Mouse (Mus musculus): ENCODE measurements around the gene Cacnb1. TPM values are rescaled to one million over a fixed set of nuclear protein-coding genes. Genes with fewer than 3 reads are reported as not detected.

The Cacnb1 gene
- total and polyA plus RNA-seq, 3 experiments: 2.3 to 4.4 TPM; not detected in 1

DNA sequence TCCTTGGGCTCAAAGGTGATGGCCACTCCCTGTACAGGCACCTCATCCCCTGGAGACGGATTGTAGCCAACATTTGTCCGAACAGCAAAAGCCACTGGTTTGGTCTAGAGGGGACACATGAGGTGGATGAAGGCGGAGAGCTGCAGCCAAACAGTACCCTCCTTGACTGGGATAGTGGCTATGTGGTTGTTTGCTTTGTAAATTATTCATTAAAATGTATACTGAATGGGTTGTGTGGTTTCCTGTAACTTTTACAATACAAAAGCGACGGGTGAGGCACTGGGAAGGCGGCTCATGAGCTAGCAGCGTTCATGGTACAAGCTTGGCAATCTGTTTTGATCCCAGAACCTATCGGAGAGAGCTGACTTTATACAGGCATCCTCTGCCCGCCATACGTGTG is 10.0 kb downstream of the Cacnb1 start:
- Histone ChIP-seq H3K9ac (ENCODE audit: control insufficient read depth, low read depth, low read length, poor library complexity, severe bottlenecking) (no peak overlapping the region), H3K4me3 (ENCODE audit: control insufficient read depth in 1 of 2, insufficient read depth in 1 of 2, low read depth in 2 of 2, low read length in 2 of 2) (no peak overlapping the region), H3K27me3 (ENCODE audit: control insufficient read depth in 1 of 2, insufficient read depth in 2 of 2, low read length in 2 of 2) (no peaks in the 10 kb centered on the region), H3K79me2 (ENCODE audit: control insufficient read depth, insufficient read depth, low read length, poor library complexity) (no peaks in the 10 kb centered on the region), H3K27ac (ENCODE audit: control insufficient read depth, low read depth, low read length) (no peak overlapping the region), H3K9me3 (replicated peaks; ENCODE audit: insufficient read depth, low read length) (no peaks in the 10 kb centered on the region), H3K36me3 (ENCODE audit: control insufficient read depth in 1 of 2, insufficient read depth in 2 of 2, low read length in 2 of 2) (no peaks in the 10 kb centered on the region), H3K4me1 (ENCODE audit: control insufficient read depth in 1 of 2, insufficient read depth in 2 of 2, low read length in 2 of 2) (no peaks in the 10 kb centered on the region)
- no peak for DNase-seq (ENCODE audit: low read depth, low spot score)
- no peak for TF ChIP-seq CHD1 (IDR thresholded peaks at IDR 0.05; ENCODE audit: low read depth, low read length)
- TF ChIP-seq POLR2AphosphoS5 (IDR thresholded peaks at IDR 0.05; ENCODE audit: borderline replicate concordance, low read depth, low read length): no peak
- TF ChIP-seq NRF1 (IDR thresholded peaks at IDR 0.05; ENCODE audit: insufficient read depth, low read depth, low read length, poor library complexity, severe bottlenecking): no peak
- no peak for TF ChIP-seq RCOR1 (IDR thresholded peaks at IDR 0.05; ENCODE audit: low read depth, low read length)
- no peak for TF ChIP-seq TBP (IDR thresholded peaks at IDR 0.05; ENCODE audit: low read depth, low read length)
- TF ChIP-seq USF2 (IDR thresholded peaks at IDR 0.05; ENCODE audit: borderline replicate concordance in 1 of 2, insufficient read depth in 1 of 2, low read depth in 1 of 2, low read length in 2 of 2): no peak
- no peak for TF ChIP-seq MYB (IDR thresholded peaks at IDR 0.05; ENCODE audit: low read depth, low read length)
- TF ChIP-seq ZNF384 (IDR thresholded peaks at IDR 0.05; ENCODE audit: low read depth, low read length): no peak
- no peak for TF ChIP-seq MEF2A (IDR thresholded peaks at IDR 0.05; ENCODE audit: extremely low read depth, insufficient replicate concordance, low read depth, low read length, poor library complexity, severe bottlenecking)
- TF ChIP-seq CTCF (IDR thresholded peaks at IDR 0.05 in 2 of 3, conservative IDR thresholded peaks at IDR 0.05 in 1 of 3; ENCODE audit: control insufficient read depth in 1 of 3, insufficient read depth in 1 of 3, low read depth in 2 of 3, low read length in 3 of 3, poor library complexity in 1 of 3, severe bottlenecking in 1 of 3): no peak
- TF ChIP-seq GABPA (IDR thresholded peaks at IDR 0.05; ENCODE audit: low read depth, low read length): no peak
- TF ChIP-seq EP300 (IDR thresholded peaks at IDR 0.05; ENCODE audit: low read depth in 1 of 2, low read length in 2 of 2): no peak
- TF ChIP-seq GATA1 (IDR thresholded peaks at IDR 0.05; ENCODE audit: low read depth, low read length): no peak
- TF ChIP-seq JUND (IDR thresholded peaks at IDR 0.05; ENCODE audit: low read depth, low read length): no peak
- no peak for TF ChIP-seq KAT2A (conservative IDR thresholded peaks at IDR 0.05; ENCODE audit: low read depth, low read length)
- TF ChIP-seq POLR2AphosphoS2 (IDR thresholded peaks at IDR 0.05; ENCODE audit: low read length): no peak
- TF ChIP-seq POLR2A (IDR thresholded peaks at IDR 0.05; ENCODE audit: control insufficient read depth in 1 of 2, insufficient read depth in 1 of 2, low read depth in 1 of 2, low read length in 2 of 2, poor library complexity in 1 of 2): no peak
- TF ChIP-seq MAFK (IDR thresholded peaks at IDR 0.05; ENCODE audit: borderline replicate concordance, low read depth, low read length): no peak
- TF ChIP-seq MAX (IDR thresholded peaks at IDR 0.05; ENCODE audit: low read length): no peak

DNA sequence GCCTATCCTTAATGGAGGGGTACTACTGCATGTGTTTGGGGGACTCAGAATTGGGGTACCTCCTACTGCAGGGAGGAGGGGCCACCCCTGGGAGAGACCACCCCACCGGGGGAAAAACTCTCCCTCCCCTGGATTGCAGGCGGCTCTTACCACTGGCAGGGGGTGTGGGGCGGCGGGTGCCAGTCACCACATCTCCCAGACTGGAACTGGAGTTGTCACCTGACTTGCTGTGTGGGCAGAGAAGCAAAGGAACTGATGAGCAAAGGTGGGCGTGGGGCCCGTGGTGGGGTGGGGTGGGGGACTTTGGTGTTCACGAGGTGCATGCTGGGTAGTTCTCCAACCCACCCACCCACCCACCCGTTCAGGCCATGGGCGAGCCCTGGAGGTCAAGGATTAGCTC is 11.1 kb downstream of the Cacnb1 start:
- H3K79me2 ChIP-seq (ENCODE audit: control insufficient read depth, insufficient read depth, low read length, poor library complexity): no peaks in the 10 kb centered on the region
- TF ChIP-seq ZKSCAN1 (IDR thresholded peaks at IDR 0.05; ENCODE audit: low read depth, low read length) (no peak), UBTF (IDR thresholded peaks at IDR 0.05; ENCODE audit: borderline replicate concordance, insufficient read depth, low read depth, low read length) (no peak), CHD2 (IDR thresholded peaks at IDR 0.05; ENCODE audit: low read length) (no peak), MYC (IDR thresholded peaks at IDR 0.05; ENCODE audit: low read depth, low read length) (no peak)
- no peak overlapping the region for H3K4me3 ChIP-seq (ENCODE audit: control insufficient read depth in 1 of 2, insufficient read depth in 1 of 2, low read depth in 2 of 2, low read length in 2 of 2)
- no peak overlapping the region for H3K27ac ChIP-seq (ENCODE audit: control insufficient read depth, low read depth, low read length)
- H3K27me3 ChIP-seq (ENCODE audit: control insufficient read depth in 1 of 2, insufficient read depth in 2 of 2, low read length in 2 of 2): no peaks in the 10 kb centered on the region
- no peak overlapping the region for H3K9ac ChIP-seq (ENCODE audit: control insufficient read depth, low read depth, low read length, poor library complexity, severe bottlenecking)
- H3K9me3 ChIP-seq (replicated peaks; ENCODE audit: insufficient read depth, low read length): no peaks in the 10 kb centered on the region
- no peaks in the 10 kb centered on the region for H3K36me3 ChIP-seq (ENCODE audit: control insufficient read depth in 1 of 2, insufficient read depth in 2 of 2, low read length in 2 of 2)
- H3K4me1 ChIP-seq (ENCODE audit: control insufficient read depth in 1 of 2, insufficient read depth in 2 of 2, low read length in 2 of 2): no peaks in the 10 kb centered on the region
- DNase-seq (ENCODE audit: low read depth, low spot score): no peak

Measured in MEL (cell line).